Mouse (Mus musculus) embryonic fibroblast, embryonic 13.5 days (primary cell): Measurements from ENCODE around the gene Taf11.

ENCODE experiments used
- CTCF ChIP-seq: IDR thresholded peaks from 2 replicates; pipeline ENCODE4 v1.5.1; 2011; ENCODE audit warnings: mild to moderate bottlenecking, control low read depth, low read length, moderate library complexity, borderline replicate concordance; ENCODE audit not compliant: insufficient read depth
- POLR2A ChIP-seq: IDR thresholded peaks from 2 replicates; pipeline ENCODE4 v1.6.1; 2011; ENCODE audit warnings: low read depth, mild to moderate bottlenecking, control low read depth, low read length, moderate library complexity

GRCm38 (mm10) chr17:27909622-27910500, at the start of gene Taf11:
- TF ChIP-seq CTCF (no peak), POLR2A (no peak)
